Mouse (Mus musculus): ENCODE results near the gene Gm20388. TPM values are rescaled to one million over a fixed set of nuclear protein-coding genes. Genes with fewer than 3 reads are reported as not detected.
"Not testable (repeated sequence)": the region's sequence is repeated elsewhere in the genome, so short reads cannot be mapped to it uniquely, and the experiment has no call there.

Gm20388 gene
- polyA plus RNA-seq, 1 experiment from 2014 or later, result not detected

- DNase-seq (ENCODE audit: low spot score) (no peak), ATAC-seq (ENCODE audit: insufficient number of reproducible peaks, low FRiP score, low TSS enrichment, low read depth) (no peak)
- Histone ChIP-seq H3K4me1 (ENCODE audit: control insufficient read depth, insufficient read depth, low read length) (peaks cover 13% of the 10 kb centered on the region), H3K4me3 (ENCODE audit: low read depth, low read length) (no peak overlapping the region), H3K27me3 (ENCODE audit: control insufficient read depth, insufficient read depth, low read length) (no peaks in the 10 kb centered on the region), H3K27ac (replicated peaks; ENCODE audit: low read depth, low read length) (no peak overlapping the region), H3K9ac (ENCODE audit: low read length) (peak overlapping the region; percentile 22; the same call in 1 of the 2 replicates), H3K36me3 (ENCODE audit: control insufficient read depth, insufficient read depth, low read length) (peaks cover 2% of the 10 kb centered on the region; the same call in 1 of the 2 replicates), H3K4me2 (ENCODE audit: low read depth, severe bottlenecking) (no peak overlapping the region), H3K9me3 (ENCODE audit: control insufficient read depth, low read length) (no peaks in the 10 kb centered on the region)
- WGBS, result 46% methylated on average over 2 of the region's 2 CpGs
Measured at GRCm38 (mm10) chr8:121589205-121589726, 1678.6 kb downstream of the Gm20388 start.

GRCm38 (mm10) chr8:121590203-121591177 lies 1679.8 kb downstream of the Gm20388 start, which contains the start of gene Map1lc3b:
Map1lc3b (plus strand) TSS chr8:121590361.
- no peak within 1 kb of the TSS for H3K27ac ChIP-seq (replicated peaks; ENCODE audit: low read depth, low read length)
- H3K4me2 ChIP-seq (ENCODE audit: low read depth, severe bottlenecking), result peak within 1 kb of the TSS; percentile 85
- peaks cover 4% of the 10 kb centered on the region; the same call in 1 of the 2 replicates for H3K36me3 ChIP-seq (ENCODE audit: control insufficient read depth, insufficient read depth, low read length)
- no peaks in the 10 kb centered on the region for H3K9me3 ChIP-seq (ENCODE audit: control insufficient read depth, low read length)
- H3K27me3 ChIP-seq (ENCODE audit: control insufficient read depth, insufficient read depth, low read length), result no peaks in the 10 kb centered on the region
- H3K9ac ChIP-seq (ENCODE audit: low read length), result peak within 1 kb of the TSS; percentile 82
- H3K4me3 ChIP-seq (ENCODE audit: low read depth, low read length), result peak within 1 kb of the TSS; percentile 89
- peaks cover 13% of the 10 kb centered on the region for H3K4me1 ChIP-seq (ENCODE audit: control insufficient read depth, insufficient read depth, low read length)
- DNase-seq (ENCODE audit: low spot score) (peak; percentile 95), ATAC-seq (ENCODE audit: insufficient number of reproducible peaks, low FRiP score, low TSS enrichment, low read depth) (peak; percentile 82)
- WGBS, result under 1% methylated on average over 94 of the region's 94 CpGs

- Histone ChIP-seq H3K4me1 (ENCODE audit: control insufficient read depth, insufficient read depth, low read length) (peaks cover 13% of the 10 kb centered on the region), H3K9me3 (ENCODE audit: control insufficient read depth, low read length) (no peaks in the 10 kb centered on the region), H3K9ac (ENCODE audit: low read length) (peak overlapping the region; percentile 82), H3K36me3 (ENCODE audit: control insufficient read depth, insufficient read depth, low read length) (peaks cover 4% of the 10 kb centered on the region; the same call in 1 of the 2 replicates), H3K27me3 (ENCODE audit: control insufficient read depth, insufficient read depth, low read length) (no peaks in the 10 kb centered on the region), H3K4me3 (ENCODE audit: low read depth, low read length) (peak overlapping the region; percentile 89), H3K4me2 (ENCODE audit: low read depth, severe bottlenecking) (peak overlapping the region; percentile 85), H3K27ac (replicated peaks; ENCODE audit: low read depth, low read length) (no peak overlapping the region)
- peak; percentile 50 for DNase-seq (ENCODE audit: low spot score)
- 17% methylated on average over 20 of the region's 20 CpGs for WGBS
- ATAC-seq (ENCODE audit: insufficient number of reproducible peaks, low FRiP score, low TSS enrichment, low read depth), result no peak
Measured at GRCm38 (mm10) chr8:121591178-121592066, 1680.8 kb downstream of the Gm20388 start.

GRCm38 (mm10) chr8:121593293-121593692 lies 1682.7 kb downstream of the Gm20388 start:
- H3K4me3 ChIP-seq (ENCODE audit: low read depth, low read length), result no peak overlapping the region
- 94% methylated on average over 5 of the region's 5 CpGs for WGBS
- H3K9me3 ChIP-seq (ENCODE audit: control insufficient read depth, low read length), result no peaks in the 10 kb centered on the region

DNA sequence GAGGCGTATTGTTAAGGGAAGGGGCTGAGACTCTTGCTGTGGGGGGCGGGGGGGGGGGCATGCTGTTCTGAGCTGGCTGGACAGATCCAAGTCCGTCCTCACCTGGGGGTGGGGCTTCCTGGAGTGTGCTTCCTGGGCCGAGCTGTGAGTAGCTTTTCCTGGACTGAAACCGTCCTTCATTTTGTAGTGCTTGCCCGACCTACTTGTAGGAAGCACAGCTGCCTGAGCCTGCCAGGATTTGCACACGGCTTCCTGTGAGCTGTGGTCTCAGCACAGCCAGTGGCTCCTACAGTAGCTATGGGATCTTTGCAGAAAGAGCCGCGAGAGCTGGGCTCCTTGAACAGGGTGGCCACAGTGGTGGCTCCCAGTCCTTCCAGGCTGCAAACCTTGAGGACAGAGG lies 1683.3 kb downstream of the Gm20388 start:
- no peak for DNase-seq (ENCODE audit: low spot score)
- H3K27me3 ChIP-seq (ENCODE audit: control insufficient read depth, insufficient read depth, low read length), result no peaks in the 10 kb centered on the region
- H3K9ac ChIP-seq (ENCODE audit: low read length), result no peak overlapping the region
- no peak overlapping the region for H3K27ac ChIP-seq (replicated peaks; ENCODE audit: low read depth, low read length)
- ATAC-seq (ENCODE audit: insufficient number of reproducible peaks, low FRiP score, low TSS enrichment, low read depth), result no peak
- no peaks in the 10 kb centered on the region for H3K9me3 ChIP-seq (ENCODE audit: control insufficient read depth, low read length)
- H3K36me3 ChIP-seq (ENCODE audit: control insufficient read depth, insufficient read depth, low read length), result peaks cover 4% of the 10 kb centered on the region; the same call in 1 of the 2 replicates
- H3K4me1 ChIP-seq (ENCODE audit: control insufficient read depth, insufficient read depth, low read length), result peaks cover 13% of the 10 kb centered on the region
- H3K4me2 ChIP-seq (ENCODE audit: low read depth, severe bottlenecking), result no peak overlapping the region
- H3K4me3 ChIP-seq (ENCODE audit: low read depth, low read length), result no peak overlapping the region
- 86% methylated on average over 9 of the region's 9 CpGs for WGBS

More at GRCm38 (mm10) chr8:121593293-121593692, 1682.7 kb downstream of the Gm20388 start:
- Histone ChIP-seq H3K4me2 (ENCODE audit: low read depth, severe bottlenecking) (no peak overlapping the region), H3K27me3 (ENCODE audit: control insufficient read depth, insufficient read depth, low read length) (no peaks in the 10 kb centered on the region), H3K4me1 (ENCODE audit: control insufficient read depth, insufficient read depth, low read length) (peaks cover 13% of the 10 kb centered on the region), H3K27ac (replicated peaks; ENCODE audit: low read depth, low read length) (no peak overlapping the region), H3K36me3 (ENCODE audit: control insufficient read depth, insufficient read depth, low read length) (peaks cover 4% of the 10 kb centered on the region; the same call in 1 of the 2 replicates), H3K9ac (ENCODE audit: low read length) (no peak overlapping the region)
- no peak for DNase-seq (ENCODE audit: low spot score)
- no peak for ATAC-seq (ENCODE audit: insufficient number of reproducible peaks, low FRiP score, low TSS enrichment, low read depth)

- 86% methylated on average over 2 of the region's 2 CpGs for WGBS
Measured at GRCm38 (mm10) chr8:121597492-121597891, 1686.9 kb downstream of the Gm20388 start.

GRCm38 (mm10) chr8:121598190-121598589 lies 1687.5 kb downstream of the Gm20388 start:
- DNase-seq (ENCODE audit: low spot score) (no peak), ATAC-seq (ENCODE audit: insufficient number of reproducible peaks, low FRiP score, low TSS enrichment, low read depth) (no peak)
- H3K4me3 ChIP-seq (ENCODE audit: low read depth, low read length), result no peak overlapping the region
- H3K36me3 ChIP-seq (ENCODE audit: control insufficient read depth, insufficient read depth, low read length), result peaks cover 13% of the 10 kb centered on the region; the same call in 1 of the 2 replicates
- no peak overlapping the region for H3K27ac ChIP-seq (replicated peaks; ENCODE audit: low read depth, low read length)
- H3K9me3 ChIP-seq (ENCODE audit: control insufficient read depth, low read length), result no peaks in the 10 kb centered on the region
- no peaks in the 10 kb centered on the region for H3K27me3 ChIP-seq (ENCODE audit: control insufficient read depth, insufficient read depth, low read length)
- H3K9ac ChIP-seq (ENCODE audit: low read length), result no peak overlapping the region
- H3K4me1 ChIP-seq (ENCODE audit: control insufficient read depth, insufficient read depth, low read length), result no peaks in the 10 kb centered on the region
- H3K4me2 ChIP-seq (ENCODE audit: low read depth, severe bottlenecking), result no peak overlapping the region
- 88% methylated on average over 7 of the region's 7 CpGs for WGBS

More at GRCm38 (mm10) chr8:121597492-121597891, 1686.9 kb downstream of the Gm20388 start:
- not testable (repeated sequence) for H3K4me3 ChIP-seq (ENCODE audit: low read depth, low read length); H3K9me3 ChIP-seq (ENCODE audit: control insufficient read depth, low read length); ATAC-seq (ENCODE audit: insufficient number of reproducible peaks, low FRiP score, low TSS enrichment, low read depth); H3K9ac ChIP-seq (ENCODE audit: low read length); H3K4me2 ChIP-seq (ENCODE audit: low read depth, severe bottlenecking); DNase-seq (ENCODE audit: low spot score); H3K27ac ChIP-seq (replicated peaks; ENCODE audit: low read depth, low read length); H3K27me3 ChIP-seq (ENCODE audit: control insufficient read depth, insufficient read depth, low read length); H3K4me1 ChIP-seq (ENCODE audit: control insufficient read depth, insufficient read depth, low read length)
- H3K36me3 ChIP-seq (ENCODE audit: control insufficient read depth, insufficient read depth, low read length), result peaks cover 12% of the 10 kb centered on the region; the same call in 1 of the 2 replicates
